Mouse (Mus musculus) urinary bladder, adult 18-20 months (tissue): ENCODE measurements at regions not wholly inside any gene's neighbourhood (a gene's known extent, or its start where the extent isn't known, plus 50 kb on each side); places are given as distances from the start of the nearest gene placed in this dataset.

Experiments
- DNase-seq, 2 experiments: peaks; one replicate each; pipeline ENCODE4 v3.0.0; 2022; ENCODE audit warnings: low spot score in 2 of 2, mixed read lengths in 2 of 2

DNA sequence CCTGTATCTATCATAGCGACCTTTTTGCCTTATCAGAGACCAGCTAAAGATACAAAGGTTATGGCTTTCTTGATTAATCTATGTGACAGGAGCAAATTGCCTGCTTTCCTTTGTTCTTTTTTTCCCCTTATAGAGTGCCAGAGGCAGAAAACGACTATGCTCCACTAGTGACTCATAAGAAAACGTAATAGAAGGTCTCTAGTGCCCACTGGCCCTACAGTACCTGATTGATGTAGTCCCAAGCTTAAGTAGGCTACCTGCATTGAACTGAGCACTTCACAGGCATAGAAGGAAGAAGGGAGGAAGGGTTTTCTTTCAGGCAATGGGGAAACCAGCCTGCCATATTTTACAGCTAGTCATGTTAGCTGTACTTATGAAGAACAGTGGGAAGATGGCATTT is 116.0 kb upstream of the Tusc1 start:
- no peak for DNase-seq

DNA sequence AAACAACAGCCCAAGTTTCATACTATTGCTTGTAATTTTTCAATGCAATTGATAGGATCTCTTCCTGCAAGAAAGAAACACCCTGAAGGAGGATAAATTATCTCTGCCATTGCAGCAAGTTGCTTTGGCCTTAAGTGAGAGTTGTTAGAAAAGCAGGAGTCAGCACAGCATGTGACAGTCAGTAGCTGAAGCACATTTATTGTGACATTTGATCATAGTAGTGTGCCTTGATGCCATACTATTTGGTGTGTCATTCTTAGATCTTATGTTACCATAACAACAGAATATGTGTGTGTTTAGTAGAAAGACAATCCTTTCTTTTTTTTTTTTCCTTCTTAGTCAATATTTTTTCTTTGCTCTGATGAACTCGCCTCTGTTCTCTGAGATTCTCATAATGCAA is 115.5 kb upstream of the Tusc1 start:
- no peak for DNase-seq

DNA sequence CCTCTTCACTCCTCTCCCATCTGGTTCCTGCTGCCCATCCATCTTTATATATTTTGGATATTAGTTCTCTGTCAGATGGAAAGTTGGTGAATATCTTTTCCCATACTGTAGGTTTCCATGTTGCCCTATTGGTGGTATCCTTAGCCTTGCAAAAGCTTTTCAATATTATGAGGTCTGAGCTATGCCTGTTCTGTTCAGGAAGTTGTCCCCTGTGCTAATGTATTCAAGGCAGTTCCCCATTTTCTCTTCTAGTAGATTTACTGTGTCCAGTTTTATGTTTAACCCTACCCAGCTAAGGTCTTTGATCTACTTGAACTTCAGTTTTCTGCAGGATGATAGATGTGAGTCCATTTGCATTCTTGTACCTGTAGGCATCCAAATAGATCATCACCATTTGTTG is 109.4 kb upstream of the Tusc1 start:
- DNase-seq: no peak

DNA sequence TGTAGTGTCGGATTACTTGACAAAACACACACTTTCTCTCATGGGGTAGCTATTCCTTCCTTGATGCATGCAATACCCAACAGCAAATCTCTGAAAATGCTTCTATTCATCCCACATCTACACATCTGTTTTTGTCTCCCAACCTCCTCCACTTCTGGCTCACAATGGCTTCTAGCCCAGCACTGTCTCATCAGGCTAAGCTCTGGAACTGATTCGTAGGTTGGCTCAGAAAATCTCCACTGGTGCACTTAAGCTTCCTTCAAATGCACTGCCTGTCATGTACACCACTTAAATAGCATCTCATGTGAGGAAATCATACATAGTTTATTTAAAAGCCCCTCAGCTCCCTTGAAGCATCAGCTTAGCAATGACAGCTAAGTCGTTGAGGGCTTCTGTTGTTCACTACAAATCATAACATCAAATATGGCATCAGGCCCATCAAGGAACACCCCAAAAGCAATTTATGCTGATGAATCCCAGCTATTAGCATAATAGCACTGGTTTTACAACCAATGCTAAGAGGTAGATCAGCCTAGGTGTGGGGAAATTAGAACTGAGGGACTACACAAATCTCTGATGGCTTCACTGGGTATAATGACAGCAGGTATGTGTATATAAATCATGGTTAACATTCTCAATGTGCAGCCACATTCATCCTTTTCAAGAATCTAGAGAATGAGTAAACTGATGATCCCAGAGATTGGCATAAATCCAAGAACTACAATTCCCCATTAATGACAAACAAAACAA is 103.5 kb upstream of the Tusc1 start:
- DNase-seq: no peak

DNA sequence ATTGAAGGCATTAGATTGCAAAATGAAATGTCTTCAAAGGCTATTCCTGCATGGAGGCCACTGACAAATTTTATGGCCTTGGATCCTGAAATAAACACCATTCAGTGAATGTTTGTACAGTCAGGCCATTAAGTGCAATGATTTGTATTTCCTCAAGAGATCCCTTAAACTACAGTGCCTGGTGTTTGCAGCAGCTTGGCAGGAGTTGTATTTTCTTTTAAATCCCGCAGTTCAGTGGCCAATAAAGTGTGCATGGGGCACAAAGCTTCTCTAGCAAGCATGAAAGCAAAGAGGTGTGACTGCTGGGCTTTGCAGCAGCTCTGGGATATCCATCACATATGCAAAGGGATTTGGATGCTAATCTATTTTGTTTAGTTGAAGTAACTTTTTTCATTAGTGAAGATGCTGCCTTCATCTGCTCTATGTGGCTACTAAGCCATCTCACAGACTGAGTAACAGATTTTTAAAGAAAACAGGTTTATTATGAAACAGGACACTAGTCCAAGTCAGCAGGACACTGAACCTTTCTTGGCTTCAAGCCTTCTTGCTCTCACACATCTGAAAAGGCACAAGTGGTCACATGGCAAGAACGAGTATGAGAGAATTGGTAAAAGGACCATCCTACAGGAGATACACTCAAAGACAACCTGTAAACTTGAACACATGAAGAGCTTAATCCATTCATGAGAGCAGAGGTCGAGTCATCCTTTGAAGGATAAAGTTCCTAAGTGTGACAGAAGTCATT is 102.2 kb upstream of the Tusc1 start:
- no peak for DNase-seq

DNA sequence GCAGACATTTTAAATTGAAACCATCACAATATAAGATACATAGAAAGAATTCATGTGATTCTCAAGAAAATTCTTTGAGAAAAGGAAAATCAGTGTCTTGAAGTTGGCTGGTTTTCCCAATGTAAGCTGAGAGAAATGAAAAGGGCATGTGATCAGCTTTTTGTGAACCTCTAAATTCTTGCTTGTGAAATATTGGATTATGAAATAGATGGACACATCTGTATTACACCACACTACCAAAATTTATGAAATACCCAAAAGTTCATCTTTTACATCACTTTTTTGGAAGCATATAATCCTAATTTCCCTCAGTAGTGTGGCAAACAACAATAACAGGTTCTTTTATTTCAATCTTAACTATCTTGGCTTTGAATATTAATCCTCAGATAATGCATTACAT is 77.4 kb upstream of the Tusc1 start:
- DNase-seq: no peak

DNA sequence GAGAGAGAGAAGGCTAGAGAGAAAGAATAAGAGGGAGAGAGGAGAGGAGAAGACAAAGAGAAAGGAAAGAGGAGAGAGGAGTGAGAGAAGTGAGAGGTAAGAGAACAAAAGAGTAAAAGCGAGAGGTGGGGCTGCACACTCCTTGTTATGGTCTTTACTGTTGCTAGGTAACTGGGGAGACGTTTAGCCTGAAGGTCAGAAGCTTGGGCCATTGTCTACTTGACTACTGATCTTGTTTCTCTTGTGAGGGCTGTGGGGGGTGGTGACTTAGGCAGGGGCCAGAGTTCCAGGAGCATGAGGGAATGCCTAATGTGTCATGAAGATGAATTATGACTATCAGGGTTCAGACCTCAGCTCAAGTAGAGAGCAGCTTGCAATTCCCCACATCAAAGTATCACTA is 71.6 kb upstream of the Tusc1 start:
- no peak for DNase-seq

DNA sequence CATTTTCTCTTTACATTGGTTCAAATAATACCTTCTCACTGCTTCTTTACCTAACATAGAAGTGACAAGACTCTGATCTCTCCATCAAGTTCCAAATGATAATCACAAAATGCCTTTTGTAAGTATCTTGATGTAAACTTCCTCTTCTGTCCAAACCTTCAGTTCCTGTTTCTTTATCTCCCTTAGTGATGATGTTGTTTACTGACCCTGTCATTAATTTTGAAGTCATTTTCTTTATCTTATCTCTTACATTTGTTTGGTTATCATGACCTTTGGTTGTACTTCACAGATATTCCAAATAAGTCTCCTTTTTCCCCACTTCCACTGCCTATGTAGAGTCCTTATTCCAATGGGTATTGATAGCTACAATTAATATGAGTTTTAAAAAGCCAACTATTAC is 65.3 kb upstream of the Tusc1 start:
- no peak for DNase-seq
